Comparison of ENCODE assay signal across 7 mouse cellular contexts in genomic region chr7:130263799-130264351, GRCm38 (mm10).
A peak's percentile ranks its signal among the peaks of the same experiment; 100 is the strongest.
DNase-seq lines count a peak whose midpoint lies in the region; ATAC-seq and TF ChIP-seq lines count a peak whose summit lies in the region.

No protein-coding gene starts in this region.

- peak overlapping the region; percentile 91 for H3K4me2 ChIP-seq in hindbrain, postnatal 0 days (ENCODE audit: low read depth, low read length)
- H3K4me2 ChIP-seq in lung, embryonic 16.5 days (ENCODE audit: low read depth, low read length): peak overlapping the region; percentile 79

- TF ChIP-seq POLR2A in bone marrow, adult 2 months (IDR thresholded peaks at IDR 0.05; ENCODE audit: borderline replicate concordance, control insufficient read depth, low read depth, low read length): no peak

- WGBS in bone marrow, adult 2 months: 13% methylated on average over 20 of the region's 20 CpGs
- 6% methylated on average over 20 of the region's 20 CpGs for WGBS in hindbrain, postnatal 0 days
- WGBS in lung, embryonic 16.5 days: 7% methylated on average over 20 of the region's 20 CpGs

- no peaks in the 10 kb centered on the region for H3K9me3 ChIP-seq in hindbrain, postnatal 0 days (ENCODE audit: low read length)
- no peaks in the 10 kb centered on the region for H3K9me3 ChIP-seq in lung, embryonic 16.5 days (ENCODE audit: control insufficient read depth, low read length)

- H3K27me3 ChIP-seq in hindbrain, postnatal 0 days (ENCODE audit: insufficient read depth, low read length): no peaks in the 10 kb centered on the region
- H3K27me3 ChIP-seq in lung, embryonic 16.5 days (ENCODE audit: control insufficient read depth, insufficient read depth, low read depth, low read length): no peaks in the 10 kb centered on the region

- ATAC-seq in hindbrain, postnatal 0 days: no peak
- peak; percentile 16; the same call in 1 of the 2 replicates for ATAC-seq in lung, embryonic 16.5 days (ENCODE audit: low read depth)
- ATAC-seq in erythroid progenitor cell, adult 5-6 weeks (replicated peaks; ENCODE audit: low FRiP score, poor library complexity, severe bottlenecking): no peak

- DNase-seq in R1 (ENCODE audit: low read depth, low spot score): peak; percentile 36
- DNase-seq in hindbrain, postnatal 0 days (ENCODE audit: low spot score): no peak
- no peak for DNase-seq in urinary bladder, postnatal 4 days (ENCODE audit: low spot score in 2 of 2)
- DNase-seq in frontal cortex, postnatal 14 days (ENCODE audit: low spot score in 2 of 2): no peak

- H3K9ac ChIP-seq in hindbrain, postnatal 0 days (replicated peaks; ENCODE audit: low read length): peak overlapping the region; percentile 54; the same call in 1 of the 2 replicates
- H3K9ac ChIP-seq in lung, embryonic 16.5 days (ENCODE audit: low read length): peak overlapping the region; percentile 91

- H3K36me3 ChIP-seq in hindbrain, postnatal 0 days (ENCODE audit: insufficient read depth, low read length): no peaks in the 10 kb centered on the region
- 0 out of 2 replicates have a peak, but pooled peaks cover 2% of the 10 kb centered on the region for H3K36me3 ChIP-seq in lung, embryonic 16.5 days (ENCODE audit: control insufficient read depth, insufficient read depth, low read length)

- no peaks in the 10 kb centered on the region for H3K4me1 ChIP-seq in bone marrow, adult 2 months (ENCODE audit: control insufficient read depth, insufficient read depth, low read length)
- H3K4me1 ChIP-seq in hindbrain, postnatal 0 days (ENCODE audit: insufficient read depth, low read length): peaks cover 20% of the 10 kb centered on the region
- H3K4me1 ChIP-seq in lung, embryonic 16.5 days (replicated peaks; ENCODE audit: control insufficient read depth, insufficient read depth, low read length): peaks cover 22% of the 10 kb centered on the region

- peak overlapping the region; percentile 7; the same call in 1 of the 2 replicates for H3K27ac ChIP-seq in bone marrow, adult 2 months (ENCODE audit: control insufficient read depth, insufficient read depth, low read depth, low read length, poor library complexity)
- peak overlapping the region; percentile 72; the same call in 1 of the 2 replicates for H3K27ac ChIP-seq in hindbrain, postnatal 0 days
- H3K27ac ChIP-seq in lung, embryonic 16.5 days (ENCODE audit: low read length): peak overlapping the region; percentile 91

- H3K4me3 ChIP-seq in bone marrow, adult 2 months (replicated peaks; ENCODE audit: control insufficient read depth, low read depth, low read length): no peak overlapping the region
- peak overlapping the region; percentile 67 for H3K4me3 ChIP-seq in hindbrain, postnatal 0 days (ENCODE audit: low read length)
- peak overlapping the region; percentile 87 for H3K4me3 ChIP-seq in lung, embryonic 16.5 days (ENCODE audit: low read length)

- no peak for TF ChIP-seq CTCF in bone marrow, adult 2 months (IDR thresholded peaks at IDR 0.05; ENCODE audit: control insufficient read depth, insufficient read depth, low read length)
- TF ChIP-seq CTCF in hindbrain, postnatal 0 days (IDR thresholded peaks at IDR 0.05; ENCODE audit: low read depth): no peak

Comparison
In these comparisons a context has a peak if more than half of its experiments do, and no peak if none do; other contexts are left out.
1. H3K27ac ChIP-seq: peak in every context shown above with its lines; median percentile 91 in lung, embryonic 16.5 days; 72 in hindbrain, postnatal 0 days; 7 in bone marrow, adult 2 months.